Mouse (Mus musculus): ENCODE measurements around the gene Lysmd2. TPM values are rescaled to one million over a fixed set of nuclear protein-coding genes. Genes with fewer than 3 reads are reported as not detected.
A peak's percentile ranks its signal among the peaks of the same experiment; 100 is the strongest.
"Not testable (repeated sequence)": the region's sequence is repeated elsewhere in the genome, so short reads cannot be mapped to it uniquely, and the experiment has no call there.

The Lysmd2 gene
- total RNA-seq, 2 experiments from 2014 or later = 58.2 to 67.7 TPM

DNA sequence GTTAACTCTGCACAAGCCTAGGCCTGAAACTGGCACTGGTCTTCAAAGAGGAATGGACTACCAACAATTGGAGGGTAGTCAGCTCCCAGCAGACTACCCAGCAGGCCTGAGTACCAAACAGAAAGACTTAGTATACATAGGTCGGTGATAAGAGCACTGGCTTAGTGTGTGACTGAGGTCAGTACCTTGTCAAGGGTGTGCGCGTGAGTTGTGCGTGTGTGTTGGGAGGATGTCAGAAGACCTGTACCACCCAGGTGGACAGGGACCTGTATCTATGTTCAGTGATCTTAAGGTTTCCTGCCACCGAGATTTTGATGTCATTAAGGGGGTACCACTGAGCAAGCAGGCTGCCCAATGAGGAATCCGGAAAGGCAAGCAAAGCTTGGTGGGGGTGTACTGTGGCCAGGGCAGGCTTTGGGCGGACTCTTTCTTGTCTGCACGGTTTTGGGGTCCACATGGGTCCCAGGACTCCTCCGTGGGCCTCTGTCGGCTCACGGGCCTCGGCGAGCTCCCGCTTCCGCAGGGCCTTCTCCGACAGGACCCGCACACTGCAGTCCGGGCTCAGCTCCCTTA lies 472 bp upstream of the Lysmd2 start:
- peak in 1 of 2 experiments; percentile 19 for DNase-seq (ENCODE audit: extremely low spot score in 1 of 2, low spot score in 1 of 2)

DNA sequence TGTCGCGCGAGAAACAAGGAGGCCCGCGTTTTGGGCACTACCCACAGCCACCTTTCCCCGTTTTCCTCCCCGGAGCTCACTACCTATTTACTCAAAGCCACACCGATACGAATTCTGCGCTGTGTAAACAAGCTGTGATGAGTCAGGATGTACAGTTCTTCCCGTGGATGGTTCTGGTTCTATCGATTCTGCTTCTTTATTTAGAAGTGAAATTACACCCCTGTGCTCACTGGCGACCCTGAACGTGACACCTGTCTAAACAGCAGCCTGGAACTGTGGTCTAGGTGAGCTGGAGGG lies 715 bp downstream of the Lysmd2 start:
- no peak for DNase-seq (ENCODE audit: extremely low spot score in 1 of 2, low spot score in 1 of 2)

- no peak for DNase-seq (ENCODE audit: extremely low spot score in 1 of 2, low spot score in 1 of 2)
Measured at GRCm38 (mm10) chr9:75630823-75631454, 5.4 kb downstream of the Lysmd2 start.

- DNase-seq (ENCODE audit: extremely low spot score in 1 of 2, low spot score in 1 of 2) = no peak
Measured at GRCm38 (mm10) chr9:75632111-75632510, 6.6 kb downstream of the Lysmd2 start.

DNA sequence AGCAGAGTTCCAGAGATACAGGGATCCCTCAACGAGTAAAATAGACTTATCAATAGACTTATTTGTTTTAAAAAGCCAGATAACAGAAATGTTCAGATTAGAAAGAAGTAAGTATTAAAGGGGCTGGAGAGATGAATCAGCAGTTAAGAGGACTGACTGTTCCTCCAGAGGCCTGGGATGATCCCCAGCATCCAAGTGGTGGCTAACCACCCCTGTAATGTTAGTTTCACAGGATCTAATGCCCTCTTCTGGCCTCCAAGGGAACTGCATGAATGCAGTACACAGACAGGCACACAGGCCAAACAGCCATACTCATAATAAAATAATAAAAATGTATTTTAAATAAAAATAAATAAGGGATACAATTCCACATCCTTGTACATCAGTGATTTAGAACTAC lies 7.4 kb downstream of the Lysmd2 start:
- no peak for DNase-seq (ENCODE audit: extremely low spot score in 1 of 2, low spot score in 1 of 2)

GRCm38 (mm10) chr9:75633603-75634002 lies 8.1 kb downstream of the Lysmd2 start:
- DNase-seq (ENCODE audit: extremely low spot score in 1 of 2, low spot score in 1 of 2) = no peak

GRCm38 (mm10) chr9:75634226-75634625 lies 8.7 kb downstream of the Lysmd2 start:
- no peak for DNase-seq (ENCODE audit: extremely low spot score in 1 of 2, low spot score in 1 of 2)

- DNase-seq (ENCODE audit: extremely low spot score in 1 of 2, low spot score in 1 of 2) = no peak
Measured at GRCm38 (mm10) chr9:75645405-75645804, 19.9 kb downstream of the Lysmd2 start.

GRCm38 (mm10) chr9:75653981-75654911 lies 28.7 kb downstream of the Lysmd2 start:
- no peak for DNase-seq (ENCODE audit: extremely low spot score in 1 of 2, low spot score in 1 of 2)

GRCm38 (mm10) chr9:75656456-75656855 lies 30.9 kb downstream of the Lysmd2 start:
- DNase-seq (ENCODE audit: extremely low spot score in 1 of 2, low spot score in 1 of 2) = not testable (repeated sequence)

GRCm38 (mm10) chr9:75660917-75661316 lies 35.4 kb downstream of the Lysmd2 start:
- no peak for DNase-seq (ENCODE audit: extremely low spot score in 1 of 2, low spot score in 1 of 2)

DNA sequence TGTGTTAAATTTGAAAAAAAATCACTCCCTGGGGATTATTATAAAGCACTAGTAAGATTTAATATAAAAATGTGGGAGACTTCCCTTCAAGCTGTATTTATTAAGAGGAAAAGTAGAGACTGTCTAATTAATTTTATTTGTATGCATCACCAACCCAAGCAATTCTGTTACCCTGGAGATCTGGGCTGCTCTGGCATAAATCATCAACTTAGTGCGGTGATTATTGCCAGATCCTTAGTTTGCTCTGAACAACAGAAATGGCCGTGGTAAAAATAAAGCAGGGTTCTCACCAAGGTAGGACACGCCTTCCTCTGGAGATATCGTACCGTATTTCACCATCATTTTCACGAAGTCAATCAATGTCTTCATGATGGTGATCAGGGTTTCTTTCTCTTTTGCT lies 39.8 kb downstream of the Lysmd2 start:
- DNase-seq (ENCODE audit: extremely low spot score in 1 of 2, low spot score in 1 of 2) = no peak

DNA sequence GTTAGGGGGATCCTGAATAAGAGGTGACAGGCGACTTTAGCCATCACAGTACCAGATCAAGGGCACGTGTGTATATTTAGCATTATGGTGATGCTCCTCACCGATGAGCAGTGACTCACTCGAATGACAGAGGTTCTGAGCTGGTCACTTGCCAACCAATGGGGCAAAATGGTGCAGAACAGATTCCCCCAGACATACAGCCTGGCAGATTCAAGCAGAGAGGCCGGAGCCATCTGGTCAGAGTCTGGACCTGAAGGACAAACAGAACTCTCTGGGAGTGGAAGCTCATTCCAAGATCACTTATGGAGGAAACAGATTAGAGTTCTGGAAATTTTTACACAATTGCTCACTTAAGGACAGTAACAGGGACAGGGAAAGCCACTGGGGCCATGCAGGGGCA lies 41.1 kb downstream of the Lysmd2 start:
- no peak for DNase-seq (ENCODE audit: extremely low spot score in 1 of 2, low spot score in 1 of 2)

DNA sequence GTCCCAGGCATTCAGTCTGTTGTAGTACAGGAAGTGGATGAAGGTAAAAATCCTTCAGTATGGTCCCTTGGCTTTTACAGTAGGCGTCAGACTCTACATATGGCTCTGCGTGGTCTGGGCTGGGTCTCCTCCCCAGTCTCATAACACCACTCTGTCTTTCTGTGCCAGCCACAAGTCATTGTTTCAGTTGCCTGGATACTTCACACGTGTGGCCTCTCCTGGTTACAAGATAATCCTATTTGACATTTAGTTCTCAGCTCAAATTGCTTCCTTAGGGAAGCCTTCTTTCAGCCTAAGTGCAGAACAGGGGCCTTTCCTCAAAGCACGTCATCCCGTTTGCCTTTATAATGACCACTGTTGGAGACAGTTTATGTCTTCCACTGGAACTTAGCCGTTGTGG lies 47.2 kb downstream of the Lysmd2 start:
- DNase-seq (ENCODE audit: extremely low spot score in 1 of 2, low spot score in 1 of 2) = no peak

GRCm38 (mm10) chr9:75676226-75676625 lies 50.7 kb downstream of the Lysmd2 start:
- DNase-seq (ENCODE audit: extremely low spot score in 1 of 2, low spot score in 1 of 2) = no peak

DNA sequence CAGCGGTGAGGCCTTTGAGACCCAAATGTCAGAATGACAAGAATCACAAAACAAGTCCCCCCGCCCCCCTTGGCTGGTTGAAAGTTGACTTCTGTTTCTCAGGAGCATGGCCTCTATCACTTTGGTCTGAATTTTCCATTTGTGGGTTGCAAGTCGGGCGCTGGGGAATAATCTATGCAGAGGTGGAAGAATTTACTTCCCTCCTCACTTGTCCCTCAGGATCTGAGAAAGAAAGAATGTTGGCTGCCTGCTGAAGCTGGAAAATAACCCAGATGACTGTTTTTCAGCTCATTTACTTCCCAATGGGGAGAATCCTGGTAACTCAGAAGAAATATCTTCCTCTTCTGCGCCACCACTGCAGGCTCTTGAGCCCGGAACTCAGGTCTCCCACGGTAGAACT lies 52.8 kb downstream of the Lysmd2 start:
- no peak for DNase-seq (ENCODE audit: extremely low spot score in 1 of 2, low spot score in 1 of 2)

DNA sequence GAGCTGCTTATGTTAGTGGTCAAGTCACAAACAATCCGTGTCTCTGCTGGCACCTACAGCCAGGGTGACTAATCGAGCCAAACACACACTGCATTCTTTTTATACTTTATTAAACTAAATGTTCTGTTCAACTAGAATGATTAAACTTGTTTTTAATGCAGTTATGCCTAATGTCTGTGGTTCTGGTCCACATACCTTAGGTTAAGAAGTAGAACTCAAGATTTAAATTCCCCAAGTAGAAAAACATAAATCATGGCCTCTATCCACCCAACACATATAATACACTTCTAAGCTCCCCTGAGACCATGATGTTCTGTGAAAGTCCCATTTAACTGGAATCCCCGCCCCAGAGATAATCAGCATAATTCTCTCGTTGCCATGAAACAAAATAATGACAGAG lies 54.1 kb downstream of the Lysmd2 start:
- no peak for DNase-seq (ENCODE audit: extremely low spot score in 1 of 2, low spot score in 1 of 2)

- no peak for DNase-seq (ENCODE audit: extremely low spot score in 1 of 2, low spot score in 1 of 2)
Measured at GRCm38 (mm10) chr9:75680606-75681005, 55.1 kb downstream of the Lysmd2 start.

DNA sequence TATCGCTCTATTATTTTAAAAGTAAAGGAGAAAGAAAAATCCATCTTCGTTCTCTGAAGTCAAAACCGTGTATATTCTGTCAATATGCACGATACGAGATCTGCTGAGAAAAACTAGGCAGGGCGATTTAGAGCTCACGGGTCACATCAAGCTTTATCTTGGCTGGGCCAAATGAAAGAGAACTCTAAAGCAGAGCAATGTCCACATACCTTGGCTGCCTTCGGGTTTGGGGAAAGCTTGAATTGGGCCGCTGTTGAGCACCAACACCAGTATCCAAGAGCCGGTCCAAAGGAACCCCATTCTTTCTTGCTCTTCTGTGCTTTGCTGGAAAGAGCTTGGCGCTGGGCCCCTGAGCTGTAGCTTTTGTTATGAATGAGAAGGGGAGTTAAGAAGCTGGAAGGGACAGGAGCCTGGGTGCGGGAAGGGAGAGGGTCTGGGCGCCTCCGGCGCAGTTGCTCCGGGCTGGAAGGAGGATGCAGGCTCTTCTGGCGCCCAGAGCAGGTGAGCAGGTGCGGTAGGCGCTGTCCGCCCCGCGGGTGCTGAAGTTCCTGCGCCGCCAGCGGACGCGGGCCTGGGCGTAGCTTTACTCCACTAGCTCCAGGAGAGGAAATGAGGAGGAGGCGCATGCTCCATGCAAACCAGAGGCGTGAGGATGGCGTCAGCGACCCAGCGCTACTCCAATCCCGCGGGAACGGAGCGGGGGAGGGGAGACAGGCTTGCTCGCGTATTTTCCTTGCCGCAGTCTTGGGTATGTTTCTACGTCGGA lies 58.1 kb downstream of the Lysmd2 start, which contains the start of gene Scg3:
TSS of gene Scg3 (minus strand) at position 631 of the 766 bp plus-strand sequence.
- peak; percentile 84 to 93 for DNase-seq (ENCODE audit: extremely low spot score in 1 of 2, low spot score in 1 of 2)

- DNase-seq (ENCODE audit: extremely low spot score in 1 of 2, low spot score in 1 of 2) = no peak
Measured at GRCm38 (mm10) chr9:75684292-75684691, 58.8 kb downstream of the Lysmd2 start.

- no peak for DNase-seq (ENCODE audit: extremely low spot score in 1 of 2, low spot score in 1 of 2)
Measured at GRCm38 (mm10) chr9:75684772-75685171, 59.2 kb downstream of the Lysmd2 start.

Data from layer of hippocampus, postnatal 25 days (tissue).